Mouse (Mus musculus) forebrain, embryonic 11.5 days (tissue): Measurements from ENCODE around the gene P2ry13. TPM values are rescaled to one million over a fixed set of nuclear protein-coding genes. Genes with fewer than 3 reads are reported as not detected.

Experiments used
- ATAC-seq: fragments of 200-750 bp; cut with Nextera tagmentation; replicated peaks from 2 replicates; pipeline ENCODE4 v1.8.0; 2017; ENCODE audit warnings: moderate TSS enrichment; ENCODE audit not compliant: low FRiP score
- DNase-seq: peaks from one replicate; pipeline ENCODE4 v3.0.0-alpha.2; 2017; ENCODE audit warnings: low spot score
- H3K27ac ChIP-seq: fragments of 300-500 bp; sonication (generic); 2 replicates; pipeline ENCODE4 v1.5.1; 2014; ENCODE audit warnings: low read depth, low read length
- H3K27me3 ChIP-seq: fragments of 300-500 bp; sonication (generic); 2 replicates; pipeline ENCODE4 v1.6.1; 2014; ENCODE audit warnings: mild to moderate bottlenecking, low read length, mixed read lengths; ENCODE audit not compliant: control insufficient read depth, insufficient read depth
- H3K36me3 ChIP-seq: fragments of 300-500 bp; sonication (generic); 2 replicates; pipeline ENCODE4 v1.6.1; 2014; ENCODE audit warnings: mild to moderate bottlenecking, low read length, moderate library complexity, mixed read lengths; ENCODE audit not compliant: control insufficient read depth, insufficient read depth
- H3K4me1 ChIP-seq: fragments of 300-500 bp; sonication (generic); replicated peaks from 2 replicates; pipeline ENCODE4 v1.6.1; 2014; ENCODE audit warnings: low read length, mixed read lengths; ENCODE audit not compliant: control insufficient read depth, insufficient read depth
- H3K4me2 ChIP-seq: fragments of 300-500 bp; sonication (generic); 2 replicates; pipeline ENCODE4 v1.6.1; 2014; ENCODE audit warnings: low read depth, mild to moderate bottlenecking, low read length, moderate library complexity, mixed read lengths; ENCODE audit not compliant: severe bottlenecking
- H3K4me3 ChIP-seq: fragments of 300-500 bp; sonication (generic); 2 replicates; pipeline ENCODE4 v1.5.1; 2014; ENCODE audit warnings: low read depth, low read length
- H3K9ac ChIP-seq: fragments of 300-500 bp; sonication (generic); 2 replicates; pipeline ENCODE4 v1.6.1; 2014; ENCODE audit warnings: low read length
- H3K9me3 ChIP-seq: fragments of 300-500 bp; sonication (generic); 2 replicates; pipeline ENCODE4 v1.6.1; 2016; ENCODE audit warnings: low read length, mixed read lengths; ENCODE audit not compliant: control insufficient read depth
- WGBS: fragments of 180-500 bp; shearing (Covaris S2); extraction: QIAGEN DNeasy Blood & Tissue Kit; methylation state at CpG from one replicate; pipeline ENCODE4 v1.1.7; 2014; 5-methylcytosine and 5-hydroxymethylcytosine counted together
- polyA plus RNA-seq: library from polyadenylated mRNA; unstranded; fragments of >200 nt; fragmentation: Nextera tagmentation; extraction: Ambion mirVana; gene quantifications from 2 replicates; pipeline ENCODE4 v1.2.1, GENCODE M21; 2014

P2ry13 gene
- polyA plus RNA-seq, 1 experiment from 2014 or later: 0.77 TPM

DNA sequence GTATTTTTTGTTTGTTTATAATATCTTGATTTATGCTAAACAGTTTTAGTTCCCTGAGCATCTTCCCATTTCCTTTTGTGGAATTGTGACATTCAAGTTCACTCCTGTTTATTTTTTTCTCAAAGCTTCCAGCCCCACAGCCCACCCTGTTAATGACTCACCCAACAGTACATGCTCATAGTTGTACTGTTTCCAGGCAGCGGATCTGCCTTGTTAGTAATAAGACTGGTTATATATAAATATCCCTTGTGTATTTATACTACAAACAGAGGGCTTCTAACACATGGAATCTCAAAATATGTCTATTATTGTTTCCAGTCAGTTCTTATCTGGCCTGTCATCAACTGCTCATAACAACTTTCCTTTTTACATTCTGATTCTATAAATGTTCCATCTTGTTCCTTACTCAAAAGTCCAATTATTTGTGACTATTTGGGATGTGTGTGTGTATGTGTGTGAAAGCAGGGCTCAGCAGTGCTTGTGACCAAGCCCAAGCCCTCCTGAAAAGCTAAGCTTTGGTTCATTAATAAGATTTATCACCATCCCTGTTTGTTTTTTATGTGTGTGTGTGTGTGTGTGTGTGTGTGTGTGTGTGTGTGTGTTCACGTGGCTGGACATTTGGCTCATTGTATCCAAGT lies 43.1 kb downstream of the P2ry13 start:
- no peak overlapping the region for H3K4me3 ChIP-seq
- no peak overlapping the region for H3K9ac ChIP-seq
- WGBS: 89% methylated on average over 2 of the region's 2 CpGs
- H3K27ac ChIP-seq: no peak overlapping the region
- DNase-seq (no peak), ATAC-seq (no peak)
- H3K27me3 ChIP-seq: no peaks in the 10 kb centered on the region
- H3K4me1 ChIP-seq: no peaks in the 10 kb centered on the region
- no peaks in the 10 kb centered on the region for H3K9me3 ChIP-seq
- no peak overlapping the region for H3K4me2 ChIP-seq
- H3K36me3 ChIP-seq: no peaks in the 10 kb centered on the region

DNA sequence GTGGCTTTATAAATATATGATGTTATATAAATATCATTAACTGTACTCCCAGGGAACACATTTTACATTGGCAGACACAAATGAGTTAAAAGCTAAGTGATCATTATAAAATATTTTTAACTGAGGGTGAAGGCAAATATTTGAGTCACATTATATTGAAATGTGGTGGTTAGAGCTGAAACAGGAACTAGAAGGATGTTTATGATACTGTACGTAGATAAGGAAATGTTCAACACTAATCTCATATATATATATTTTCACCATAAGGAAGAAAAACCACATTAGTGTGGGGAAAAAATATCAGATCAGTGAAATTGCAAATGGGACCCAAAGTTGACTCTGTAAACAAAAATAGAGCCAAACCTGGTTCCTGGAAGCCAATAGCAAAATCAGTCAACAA lies 50.2 kb downstream of the P2ry13 start:
- DNase-seq (no peak), ATAC-seq (no peak)
- no peak overlapping the region for H3K27ac ChIP-seq

More for the DNA sequence above, 50.2 kb downstream of the P2ry13 start:
- H3K4me3 ChIP-seq: no peak overlapping the region
- H3K9me3 ChIP-seq: no peaks in the 10 kb centered on the region
- WGBS: 97% methylated on average over 1 of the region's 1 CpGs
- H3K9ac ChIP-seq: no peak overlapping the region
- H3K36me3 ChIP-seq: no peaks in the 10 kb centered on the region
- H3K4me1 ChIP-seq: no peaks in the 10 kb centered on the region
- H3K4me2 ChIP-seq: no peak overlapping the region
- H3K27me3 ChIP-seq: no peaks in the 10 kb centered on the region

Other genes starting within 250 kb of the P2ry13 start
- 5.5 TPM in 2 replicates for gene Med12l, start 205.1 kb downstream of the P2ry13 start, polyA plus RNA-seq
- gene Gpr171, start 109.1 kb downstream of the P2ry13 start, polyA plus RNA-seq: 0.85 and 1.7 TPM in 2 replicates
- gene P2ry14, start 57.3 kb downstream of the P2ry13 start, polyA plus RNA-seq: 3.4 and 4.1 TPM in 2 replicates
- gene Gpr87, start 15.8 kb downstream of the P2ry13 start, polyA plus RNA-seq: not detected in 2 replicates
- gene P2ry12, start 52.0 kb upstream of the P2ry13 start, polyA plus RNA-seq: 1.9 and 2.0 TPM in 2 replicates
- gene Igsf10, start 133.5 kb upstream of the P2ry13 start, polyA plus RNA-seq: 3.1 and 3.2 TPM in 2 replicates